Mouse (Mus musculus) embryonic facial prominence, embryonic 10.5 days (tissue): ENCODE data around the gene Zan. TPM values are rescaled to one million over a fixed set of nuclear protein-coding genes. Genes with fewer than 3 reads are reported as not detected.
"Not testable (repeated sequence)": the region's sequence is repeated elsewhere in the genome, so short reads cannot be mapped to it uniquely, and the experiment has no call there.

Experiments
- DNase-seq: peaks from one replicate; pipeline ENCODE4 v3.0.0-alpha.2; 2017; ENCODE audit warnings: low spot score
- H3K27ac ChIP-seq: fragments of 300-500 bp; sonication (generic); replicated peaks from 2 replicates; pipeline ENCODE4 v1.5.1; 2016; ENCODE audit warnings: mild to moderate bottlenecking
- H3K27me3 ChIP-seq: fragments of 300-500 bp; sonication (generic); replicated peaks from 2 replicates; pipeline ENCODE4 v1.6.1; 2016; ENCODE audit warnings: low read depth, mild to moderate bottlenecking; ENCODE audit not compliant: poor library complexity, severe bottlenecking
- H3K36me3 ChIP-seq: fragments of 300-500 bp; sonication (generic); replicated peaks from 2 replicates; pipeline ENCODE4 v1.6.1; 2016; ENCODE audit warnings: mild to moderate bottlenecking, moderate library complexity
- H3K4me1 ChIP-seq: fragments of 300-500 bp; sonication (generic); 2 replicates; pipeline ENCODE4 v1.6.1; 2016
- H3K4me3 ChIP-seq: fragments of 300-500 bp; sonication (generic); 2 replicates; pipeline ENCODE4 v1.5.1; 2016; ENCODE audit warnings: mild to moderate bottlenecking, moderate library complexity
- H3K9me3 ChIP-seq: fragments of 300-500 bp; sonication (generic); 2 replicates; pipeline ENCODE4 v1.6.1; 2016; ENCODE audit warnings: mild to moderate bottlenecking
- WGBS: fragments of 180-500 bp; shearing (Covaris S2); methylation state at CpG from one replicate; pipeline ENCODE4 v1.1.7; 2016; 5-methylcytosine and 5-hydroxymethylcytosine counted together
- polyA plus RNA-seq: library from polyadenylated mRNA; unstranded; fragments of >200 nt; fragmentation: Nextera tagmentation; extraction: Ambion mirVana; gene quantifications from 2 replicates; pipeline ENCODE4 v1.2.1, GENCODE M21; 2016

Zan gene
- polyA plus RNA-seq, 1 experiment from 2014 or later: 0.16 TPM

DNA sequence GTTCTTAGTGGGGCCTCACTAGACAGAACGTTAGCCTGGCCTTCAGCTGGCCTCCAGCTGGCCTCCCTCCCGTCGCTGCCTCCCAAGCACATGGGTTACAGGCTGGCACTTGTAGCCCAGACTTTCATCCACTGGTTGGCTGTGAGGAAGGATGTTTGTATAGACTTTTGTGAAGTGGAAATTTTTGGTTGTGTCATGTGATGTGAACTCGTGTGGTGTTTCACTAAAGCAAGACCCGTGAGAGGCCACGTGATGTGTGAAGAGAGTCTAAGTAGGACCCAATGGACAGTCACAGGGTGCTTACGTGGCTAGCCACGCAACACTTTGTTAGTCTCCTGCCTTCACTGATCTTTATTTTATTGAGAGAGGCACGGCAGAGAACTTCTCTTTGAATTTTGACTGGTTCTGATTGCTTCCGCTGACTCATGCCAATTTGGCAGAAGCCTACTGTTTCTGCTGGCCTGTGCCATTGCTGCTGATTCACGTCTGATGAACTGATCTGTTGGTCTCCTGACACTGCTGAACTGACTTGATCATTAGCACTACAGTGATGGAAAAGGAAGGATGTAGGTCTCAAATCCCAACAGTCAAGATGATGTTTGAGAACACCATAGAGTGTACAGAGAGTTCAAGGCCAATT lies 36.5 kb downstream of the Zan start:
- no peaks in the 10 kb centered on the region for H3K4me1 ChIP-seq
- H3K4me3 ChIP-seq: no peak overlapping the region
- no peak overlapping the region for H3K27ac ChIP-seq
- H3K9me3 ChIP-seq: no peaks in the 10 kb centered on the region
- 87% methylated on average over 11 of the region's 11 CpGs for WGBS
- DNase-seq: no peak
- H3K36me3 ChIP-seq: no peaks in the 10 kb centered on the region
- H3K27me3 ChIP-seq: no peaks in the 10 kb centered on the region

DNA sequence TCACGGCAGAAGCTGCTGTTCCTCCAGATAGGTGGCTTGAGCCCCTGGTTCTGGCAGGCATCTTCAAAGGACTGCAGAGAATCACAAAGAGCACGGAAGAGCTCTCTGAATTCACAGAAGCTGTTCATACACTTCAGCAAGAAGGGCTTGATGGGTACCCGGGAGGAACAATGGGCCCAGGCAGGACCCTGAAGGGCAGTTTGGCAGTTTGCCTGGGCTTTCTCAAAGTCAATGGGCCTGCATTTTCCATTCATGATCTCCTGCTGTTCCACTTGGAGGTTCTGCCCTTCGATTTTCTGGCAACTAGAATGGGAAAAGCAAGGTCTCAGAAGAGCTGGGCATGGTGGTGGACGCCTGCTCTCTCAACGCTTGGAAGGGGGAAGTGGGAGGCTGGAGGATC lies 43.0 kb downstream of the Zan start:
- Histone ChIP-seq H3K4me3 (no peak overlapping the region), H3K27ac (no peak overlapping the region), H3K27me3 (no peaks in the 10 kb centered on the region), H3K36me3 (no peaks in the 10 kb centered on the region), H3K9me3 (no peaks in the 10 kb centered on the region), H3K4me1 (no peaks in the 10 kb centered on the region)
- 75% methylated on average over 6 of the region's 6 CpGs for WGBS
- no peak for DNase-seq

DNA sequence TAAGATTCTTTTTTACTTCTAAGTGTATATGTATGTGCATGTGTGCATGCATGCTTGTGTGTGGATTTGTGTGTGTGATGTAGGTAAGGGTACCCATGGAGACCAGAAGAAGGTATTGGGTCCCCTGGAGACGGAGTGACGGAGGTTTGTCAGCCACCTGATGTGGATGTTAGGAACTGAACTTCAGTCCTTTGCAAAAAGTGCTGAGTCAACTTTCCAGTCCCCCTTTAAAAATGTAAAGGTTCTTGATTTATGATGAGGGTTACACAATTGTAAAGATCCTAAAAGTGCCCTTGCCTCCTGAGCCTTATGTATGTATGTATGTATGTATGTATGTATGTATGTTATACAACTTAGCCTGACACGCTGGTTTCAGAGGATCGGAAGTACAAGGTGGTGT lies 46.5 kb downstream of the Zan start:
- not testable (repeated sequence) for H3K4me3 ChIP-seq, H3K4me1 ChIP-seq, H3K36me3 ChIP-seq, H3K9me3 ChIP-seq, DNase-seq, H3K27ac ChIP-seq, H3K27me3 ChIP-seq
- 85% methylated on average over 4 of the region's 4 CpGs for WGBS

DNA sequence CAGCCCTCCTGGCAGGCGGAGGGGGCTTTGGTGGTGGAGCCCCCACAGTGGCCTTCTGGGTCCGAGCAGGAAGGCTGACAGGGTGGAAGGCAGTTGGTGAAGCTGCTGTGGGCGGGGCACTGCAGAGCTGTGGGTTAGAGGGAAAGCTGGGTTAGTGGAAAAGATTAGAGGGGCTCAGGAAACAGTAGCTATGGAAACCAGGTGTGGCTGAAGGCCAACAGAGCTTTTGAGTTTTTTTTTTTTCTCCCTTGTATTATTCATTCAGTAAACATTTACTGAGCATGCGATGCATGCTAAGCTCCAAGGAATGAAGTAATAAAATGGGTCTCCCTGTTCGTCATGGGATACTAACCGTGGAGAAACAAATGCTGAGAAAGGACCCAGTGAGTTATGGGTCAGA lies 51.2 kb downstream of the Zan start:
- WGBS: 71% methylated on average over 6 of the region's 6 CpGs
- H3K36me3 ChIP-seq: no peaks in the 10 kb centered on the region
- no peak for DNase-seq

DNA sequence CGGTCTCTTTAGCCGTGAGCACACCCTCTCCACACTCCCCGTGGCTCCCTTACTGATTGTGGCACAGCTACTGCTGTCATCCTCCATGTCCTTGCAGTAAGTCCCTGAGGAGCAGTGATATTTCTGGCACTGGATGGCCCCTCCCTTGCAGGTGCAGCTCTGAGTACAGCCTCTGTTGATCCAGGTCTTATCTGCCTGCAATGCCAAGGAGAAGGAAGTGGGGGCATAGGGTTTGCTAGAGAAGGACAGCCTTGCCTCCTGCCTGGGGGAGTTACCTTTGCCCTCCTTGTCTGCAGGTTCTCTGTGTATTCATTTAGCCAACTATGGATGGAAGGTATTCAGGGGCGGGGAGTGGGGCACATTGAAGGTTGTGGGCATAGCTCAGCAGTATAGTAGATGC lies 57.0 kb downstream of the Zan start:
- Histone ChIP-seq H3K9me3 (no peaks in the 10 kb centered on the region), H3K36me3 (no peaks in the 10 kb centered on the region), H3K4me3 (no peak overlapping the region), H3K27me3 (no peaks in the 10 kb centered on the region), H3K27ac (no peak overlapping the region), H3K4me1 (0 out of 2 replicates have a peak, but pooled peaks cover 6% of the 10 kb centered on the region)
- DNase-seq: no peak
- WGBS: 79% methylated on average over 4 of the region's 4 CpGs

More for the DNA sequence above, 51.2 kb downstream of the Zan start:
- Histone ChIP-seq H3K27me3 (no peaks in the 10 kb centered on the region), H3K4me3 (no peak overlapping the region), H3K9me3 (no peaks in the 10 kb centered on the region), H3K4me1 (peaks cover 9% of the 10 kb centered on the region), H3K27ac (no peak overlapping the region)

DNA sequence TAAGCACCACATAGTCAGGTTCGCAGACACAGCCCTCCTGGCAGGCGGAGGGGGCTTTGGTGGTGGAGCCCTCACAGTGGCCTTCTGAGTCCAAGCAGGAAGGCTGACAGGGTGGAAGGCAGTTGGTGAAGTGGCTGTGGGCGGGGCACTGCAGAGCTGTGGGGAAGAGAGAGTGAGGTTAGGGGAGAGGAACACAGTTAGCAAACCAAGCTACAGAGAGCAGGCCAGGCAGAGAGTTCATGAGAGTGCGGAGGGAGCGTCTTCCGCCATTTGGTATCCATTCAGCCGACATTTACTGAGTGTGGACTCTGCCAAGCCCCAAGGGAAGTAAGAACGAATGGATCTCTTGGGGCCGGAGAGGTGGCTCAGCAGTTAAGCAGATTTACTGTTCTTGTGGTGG lies 57.8 kb downstream of the Zan start:
- Histone ChIP-seq H3K9me3 (no peaks in the 10 kb centered on the region), H3K4me3 (no peak overlapping the region), H3K36me3 (no peaks in the 10 kb centered on the region), H3K27me3 (no peaks in the 10 kb centered on the region), H3K27ac (no peak overlapping the region), H3K4me1 (0 out of 2 replicates have a peak, but pooled peaks cover 6% of the 10 kb centered on the region)
- no peak for DNase-seq
- 74% methylated on average over 9 of the region's 9 CpGs for WGBS

DNA sequence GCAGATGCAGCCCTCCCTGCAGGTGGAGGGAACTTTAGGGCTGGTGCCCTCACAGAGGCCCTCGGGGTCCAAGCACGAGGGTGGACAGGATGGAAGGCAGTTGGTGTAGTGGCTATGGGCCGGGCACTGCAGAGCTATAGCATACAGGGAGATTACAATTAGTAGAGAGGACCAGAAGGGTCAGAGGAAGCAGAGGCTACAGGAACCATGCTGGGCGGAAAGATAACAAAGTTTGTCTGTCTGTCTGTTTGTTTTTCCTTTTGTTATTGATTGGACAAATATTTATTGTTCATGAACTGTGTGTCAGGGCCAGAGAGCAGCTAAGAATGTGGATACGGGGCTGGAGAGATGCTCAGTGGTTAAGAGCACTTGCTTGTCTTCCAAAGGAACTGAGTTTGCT lies 62.6 kb downstream of the Zan start:
- no peak overlapping the region for H3K27ac ChIP-seq
- H3K4me3 ChIP-seq: no peak overlapping the region
- no peaks in the 10 kb centered on the region; the same call in 1 of the 2 replicates for H3K27me3 ChIP-seq
- H3K4me1 ChIP-seq: peaks cover 17% of the 10 kb centered on the region; the same call in 1 of the 2 replicates
- H3K36me3 ChIP-seq: no peaks in the 10 kb centered on the region
- 61% methylated on average over 5 of the region's 5 CpGs for WGBS
- no peaks in the 10 kb centered on the region for H3K9me3 ChIP-seq
- DNase-seq: no peak

DNA sequence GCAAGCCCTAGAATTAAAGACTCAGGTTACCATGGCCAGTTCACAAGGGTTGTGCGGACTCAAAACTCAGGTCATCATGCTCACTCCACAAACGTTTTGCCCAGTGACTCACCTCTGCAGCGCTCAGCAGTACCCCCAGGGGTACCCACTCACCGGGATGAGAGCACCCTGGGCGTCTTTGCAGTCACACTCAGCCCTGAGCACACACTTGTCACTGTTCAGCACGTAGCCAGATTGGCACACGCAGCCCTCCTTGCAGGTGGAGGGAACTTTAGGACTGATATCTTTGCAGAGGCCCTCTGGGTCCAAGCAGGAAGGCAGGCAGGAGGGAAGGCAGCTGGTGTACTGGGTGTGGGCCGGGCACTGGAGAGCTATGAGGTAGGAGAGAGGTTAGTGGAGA lies 65.6 kb downstream of the Zan start:
- no peaks in the 10 kb centered on the region for H3K36me3 ChIP-seq
- H3K27ac ChIP-seq: no peak overlapping the region
- peaks cover 29% of the 10 kb centered on the region for H3K4me1 ChIP-seq
- WGBS: 70% methylated on average over 8 of the region's 8 CpGs
- H3K9me3 ChIP-seq: no peaks in the 10 kb centered on the region
- H3K4me3 ChIP-seq: no peak overlapping the region
- no peaks in the 10 kb centered on the region; the same call in 1 of the 2 replicates for H3K27me3 ChIP-seq
- DNase-seq: no peak

DNA sequence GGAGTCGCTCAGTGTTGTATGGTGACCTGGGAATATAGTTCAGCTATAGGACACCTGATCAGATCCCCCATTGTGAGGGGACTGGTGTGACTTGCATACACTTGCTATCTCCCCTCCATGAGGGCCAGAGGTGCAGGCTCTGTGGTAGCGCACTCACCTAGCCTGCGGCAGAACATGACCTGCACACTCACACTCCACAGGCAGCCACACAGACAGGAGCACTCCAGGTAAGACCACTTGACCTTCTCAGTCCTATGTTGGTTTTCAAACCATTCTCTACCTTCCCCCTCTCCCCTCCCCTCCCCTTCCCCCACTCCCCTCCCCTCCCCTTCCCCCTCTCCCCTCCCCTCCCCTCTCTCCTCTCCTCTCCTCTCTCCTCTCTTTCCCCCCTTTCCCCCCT lies 66.3 kb downstream of the Zan start:
- H3K36me3 ChIP-seq: no peaks in the 10 kb centered on the region
- peaks cover 29% of the 10 kb centered on the region for H3K4me1 ChIP-seq
- H3K27me3 ChIP-seq: no peaks in the 10 kb centered on the region; the same call in 1 of the 2 replicates
- DNase-seq: no peak
- no peak overlapping the region for H3K27ac ChIP-seq
- H3K9me3 ChIP-seq: no peaks in the 10 kb centered on the region
- H3K4me3 ChIP-seq: no peak overlapping the region
- 94% methylated on average over 3 of the region's 3 CpGs for WGBS

DNA sequence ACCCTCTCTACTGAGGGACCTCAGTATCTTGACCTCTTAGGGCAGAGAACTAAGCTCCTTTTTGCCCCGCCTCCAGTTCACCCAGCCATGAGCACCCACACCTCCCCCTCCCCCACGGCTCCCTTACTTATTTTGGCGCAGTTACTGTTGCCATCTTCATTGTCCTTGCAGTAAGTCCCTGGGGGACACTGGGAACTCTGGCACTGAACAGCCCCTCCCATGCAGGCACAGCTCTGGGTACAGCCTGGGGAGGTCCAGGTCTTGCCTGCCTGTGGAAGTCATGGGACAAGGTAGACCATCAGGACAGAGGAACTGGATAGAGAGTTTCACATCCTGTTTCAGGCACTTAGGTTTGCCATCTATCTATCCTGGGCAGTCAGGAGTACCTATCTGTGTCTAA lies 66.8 kb downstream of the Zan start:
- DNase-seq: no peak
- 70% methylated on average over 3 of the region's 3 CpGs for WGBS
- no peak overlapping the region for H3K4me3 ChIP-seq
- H3K36me3 ChIP-seq: no peaks in the 10 kb centered on the region
- no peaks in the 10 kb centered on the region; the same call in 1 of the 2 replicates for H3K27me3 ChIP-seq
- no peak overlapping the region for H3K27ac ChIP-seq
- H3K9me3 ChIP-seq: no peaks in the 10 kb centered on the region
- peaks cover 29% of the 10 kb centered on the region for H3K4me1 ChIP-seq

DNA sequence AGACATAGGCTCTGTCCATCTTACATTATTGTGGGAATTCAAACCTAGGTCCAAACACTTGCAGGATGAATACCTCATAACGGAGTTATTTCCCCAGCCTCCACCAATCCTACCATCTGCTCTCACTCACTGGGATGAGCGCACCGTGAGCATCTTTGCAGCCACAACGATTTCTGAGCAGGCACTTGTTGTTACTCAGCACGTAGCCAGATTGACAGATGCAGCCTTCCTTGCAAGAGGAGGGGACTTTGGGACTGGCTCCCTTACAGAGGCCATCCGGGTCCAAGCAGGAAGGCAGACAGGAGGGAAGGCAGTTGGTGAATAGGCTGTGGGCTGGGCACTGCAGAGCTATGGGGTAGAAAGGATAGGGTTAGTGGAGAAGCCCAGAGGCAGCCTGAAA lies 67.4 kb downstream of the Zan start:
- peaks cover 29% of the 10 kb centered on the region for H3K4me1 ChIP-seq
- no peak for DNase-seq
- WGBS: 67% methylated on average over 6 of the region's 6 CpGs

DNA sequence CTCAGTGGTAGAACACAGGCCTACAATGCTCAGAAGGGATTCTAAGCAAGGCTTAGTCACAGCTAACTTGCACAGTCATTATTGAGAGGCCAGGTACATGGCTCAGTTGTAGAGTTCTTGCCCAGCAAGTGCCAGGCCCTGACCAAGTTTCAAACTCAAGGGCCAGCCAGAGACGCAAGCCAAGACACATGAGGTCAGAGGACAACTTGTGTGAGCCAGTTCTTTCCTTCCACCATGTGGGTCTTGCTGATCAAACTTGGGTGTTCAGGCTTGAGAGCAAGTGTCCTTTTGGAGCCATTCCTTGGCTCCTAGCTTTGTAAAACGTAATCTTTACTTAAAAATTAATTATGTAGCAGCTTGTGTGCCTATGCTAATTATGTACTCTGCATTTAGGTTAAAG lies 72.8 kb downstream of the Zan start:
- Histone ChIP-seq H3K4me3 (no peak overlapping the region), H3K27me3 (no peaks in the 10 kb centered on the region), H3K4me1 (peaks cover 17% of the 10 kb centered on the region), H3K27ac (no peak overlapping the region), H3K36me3 (no peaks in the 10 kb centered on the region), H3K9me3 (no peaks in the 10 kb centered on the region)
- DNase-seq: no peak
- WGBS: 84% methylated on average over 2 of the region's 2 CpGs

More for the DNA sequence above, 67.4 kb downstream of the Zan start:
- Histone ChIP-seq H3K9me3 (no peaks in the 10 kb centered on the region), H3K36me3 (no peaks in the 10 kb centered on the region), H3K27ac (no peak overlapping the region), H3K4me3 (no peak overlapping the region), H3K27me3 (no peaks in the 10 kb centered on the region; the same call in 1 of the 2 replicates)

DNA sequence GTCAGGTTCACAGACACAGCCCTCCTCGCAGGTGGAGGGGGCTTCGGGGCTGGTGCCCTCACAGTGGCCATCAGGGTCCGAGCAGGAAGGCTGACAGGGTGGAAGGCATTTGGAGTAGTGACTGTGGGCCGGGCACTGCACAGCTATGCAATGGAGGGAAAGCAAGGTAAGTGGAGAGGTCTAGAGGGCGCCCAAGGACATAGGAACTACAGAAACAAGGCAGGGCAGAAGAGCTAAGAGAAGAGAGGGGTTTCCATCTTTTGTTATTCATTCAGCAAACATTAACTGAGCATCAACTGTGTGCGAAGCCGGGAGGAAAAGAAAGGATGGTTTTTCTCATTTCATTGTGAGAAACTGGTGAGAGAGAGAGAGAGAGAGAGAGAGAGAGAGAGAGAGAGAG lies 82.4 kb downstream of the Zan start:
- Histone ChIP-seq H3K27ac (no peak overlapping the region), H3K4me3 (no peak overlapping the region), H3K9me3 (no peaks in the 10 kb centered on the region), H3K4me1 (no peaks in the 10 kb centered on the region), H3K27me3 (0 out of 2 replicates have a peak, but pooled peaks cover 10% of the 10 kb centered on the region), H3K36me3 (no peaks in the 10 kb centered on the region)
- WGBS: 49% methylated on average over 7 of the region's 7 CpGs
- DNase-seq: no peak
